Mouse (Mus musculus) embryonic facial prominence, embryonic 13.5 days (tissue): ENCODE measurements at regions not wholly inside any gene's neighbourhood (a gene's known extent, or its start where the extent isn't known, plus 50 kb on each side); places are given as distances from the start of the nearest gene placed in this dataset.
A peak's percentile ranks its signal among the peaks of the same experiment; 100 is the strongest.
"Not testable (repeated sequence)": the region's sequence is repeated elsewhere in the genome, so short reads cannot be mapped to it uniquely, and the experiment has no call there.

Experiments
- ATAC-seq: fragments of 200-750 bp; cut with Nextera tagmentation; 2 replicates; pipeline ENCODE4 v1.8.0; 2017; ENCODE audit warnings: low read depth; ENCODE audit not compliant: insufficient number of reproducible peaks, insufficient read depth, low FRiP score, low TSS enrichment
- H3K27ac ChIP-seq: fragments of 300-500 bp; sonication (generic); 2 replicates; pipeline ENCODE4 v1.5.1; 2015; ENCODE audit warnings: moderate library complexity, mild to moderate bottlenecking, inconsistent platforms
- H3K27me3 ChIP-seq: fragments of 300-500 bp; sonication (generic); 2 replicates; pipeline ENCODE4 v1.6.1; 2015; ENCODE audit warnings: mild to moderate bottlenecking, inconsistent platforms
- H3K36me3 ChIP-seq: fragments of 300-500 bp; sonication (generic); 2 replicates; pipeline ENCODE4 v1.6.1; 2015; ENCODE audit warnings: mild to moderate bottlenecking, inconsistent platforms
- H3K4me1 ChIP-seq: fragments of 300-500 bp; sonication (generic); 2 replicates; pipeline ENCODE4 v1.6.1; 2015; ENCODE audit warnings: inconsistent platforms
- H3K4me2 ChIP-seq: fragments of 300-500 bp; sonication (generic); 2 replicates; pipeline ENCODE4 v1.6.1; 2015; ENCODE audit warnings: moderate library complexity, mild to moderate bottlenecking, inconsistent platforms
- H3K4me3 ChIP-seq: fragments of 300-500 bp; sonication (generic); 2 replicates; pipeline ENCODE4 v1.5.1; 2015; ENCODE audit warnings: mild to moderate bottlenecking, inconsistent platforms
- H3K9ac ChIP-seq: fragments of 300-500 bp; sonication (generic); 2 replicates; pipeline ENCODE4 v1.6.1; 2015; ENCODE audit warnings: mild to moderate bottlenecking, inconsistent platforms
- H3K9me3 ChIP-seq: fragments of 300-500 bp; sonication (generic); 2 replicates; pipeline ENCODE4 v1.6.1; 2016; ENCODE audit warnings: inconsistent platforms
- WGBS: fragments of 180-500 bp; shearing (Covaris S2); methylation state at CpG from one replicate; pipeline ENCODE4 v1.1.7; 2015; ENCODE audit warnings: mixed read lengths; 5-methylcytosine and 5-hydroxymethylcytosine counted together

DNA sequence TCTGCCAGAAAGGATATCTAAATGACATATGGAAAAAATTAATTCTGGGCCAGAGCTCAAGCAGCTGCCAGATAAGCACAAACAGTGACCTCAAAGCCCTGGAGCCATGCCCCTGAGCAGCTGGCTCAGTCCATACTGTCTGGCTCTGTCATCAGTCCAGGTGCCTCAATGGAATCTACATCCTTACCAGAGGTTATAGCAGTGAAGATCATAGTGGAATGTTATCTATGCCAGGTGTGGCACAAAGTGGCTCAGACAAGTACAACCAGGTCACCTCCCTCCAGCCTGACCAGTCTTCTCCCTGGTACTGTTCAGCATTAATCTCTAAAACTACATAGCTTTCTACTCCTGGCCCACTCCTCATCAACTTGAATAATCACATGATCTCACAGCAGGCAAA lies 64.4 kb upstream of the Prl2c3 start:
- peak; percentile 65; the same call in 1 of the 2 replicates for ATAC-seq
- H3K4me3 ChIP-seq = no peak overlapping the region
- no peaks in the 10 kb centered on the region for H3K4me1 ChIP-seq
- H3K27ac ChIP-seq = no peak overlapping the region
- H3K36me3 ChIP-seq = no peaks in the 10 kb centered on the region
- no peak overlapping the region for H3K9ac ChIP-seq
- H3K27me3 ChIP-seq = no peaks in the 10 kb centered on the region
- H3K9me3 ChIP-seq = peaks cover 28% of the 10 kb centered on the region
- H3K4me2 ChIP-seq = no peak overlapping the region

DNA sequence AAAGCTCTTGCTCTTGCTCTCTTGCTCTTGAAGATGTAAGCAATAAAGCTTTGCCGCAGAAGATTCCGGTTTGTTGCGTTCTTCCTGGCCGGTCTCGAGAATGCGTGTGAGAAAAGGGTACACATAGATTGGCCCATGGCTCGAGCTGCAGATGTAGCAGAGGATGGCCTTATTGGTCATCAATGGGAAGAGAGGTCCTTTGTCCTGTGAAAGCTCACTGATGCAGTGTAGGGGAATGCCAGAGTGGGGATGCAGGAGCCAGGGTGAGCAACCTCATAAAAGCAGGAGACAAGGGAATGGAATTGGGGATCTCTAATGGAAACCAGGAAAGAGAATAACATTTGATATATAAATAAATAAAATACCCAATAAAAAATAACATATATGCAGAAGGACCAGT lies 63.7 kb upstream of the Prl2c3 start:
- peaks cover 35% of the 10 kb centered on the region for H3K9me3 ChIP-seq
- ATAC-seq, H3K4me3 ChIP-seq, H3K36me3 ChIP-seq, H3K27ac ChIP-seq, H3K9ac ChIP-seq, H3K27me3 ChIP-seq, H3K4me1 ChIP-seq, H3K4me2 ChIP-seq: not testable (repeated sequence)
- WGBS = 86% methylated on average over 7 of the region's 7 CpGs

GRCm38 (mm10) chr13:12860954-12861353 lies 61.1 kb upstream of the Prl2c3 start:
- ATAC-seq, H3K4me1 ChIP-seq, H3K36me3 ChIP-seq, H3K4me2 ChIP-seq, H3K9ac ChIP-seq, H3K27ac ChIP-seq, H3K4me3 ChIP-seq, H3K27me3 ChIP-seq: not testable (repeated sequence)
- H3K9me3 ChIP-seq = peaks cover 47% of the 10 kb centered on the region
- WGBS = 95% methylated on average over 16 of the region's 17 CpGs

DNA sequence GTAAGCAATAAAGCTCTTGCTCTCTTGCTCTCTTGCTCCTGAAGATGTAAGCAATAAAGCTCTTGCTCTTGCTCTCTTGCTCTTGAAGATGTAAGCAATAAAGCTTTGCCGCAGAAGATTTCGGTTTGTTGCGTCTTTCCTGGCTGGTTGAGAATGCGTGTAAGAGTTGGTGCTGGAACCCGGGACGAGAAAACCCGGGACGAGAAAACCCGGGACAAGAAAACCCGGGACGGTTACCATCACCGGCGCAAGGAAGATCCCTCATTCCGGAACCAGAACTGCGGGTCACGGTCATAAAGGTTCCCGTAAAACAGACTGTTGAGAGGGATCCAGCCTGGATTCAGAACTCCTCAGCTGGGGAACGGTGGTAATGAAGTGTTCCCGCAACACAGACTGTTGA lies 60.1 kb upstream of the Prl2c3 start:
- peaks cover 46% of the 10 kb centered on the region for H3K9me3 ChIP-seq
- not testable (repeated sequence) for H3K36me3 ChIP-seq, H3K27ac ChIP-seq, ATAC-seq, H3K27me3 ChIP-seq, H3K4me3 ChIP-seq, H3K4me1 ChIP-seq, H3K9ac ChIP-seq, H3K4me2 ChIP-seq
- 95% methylated on average over 19 of the region's 19 CpGs for WGBS
